Mouse (Mus musculus) embryonic fibroblast, embryonic 13.5 days (primary cell): Measurements from ENCODE around the gene Dapp1.

Experiments
- CTCF ChIP-seq: IDR thresholded peaks from 2 replicates; pipeline ENCODE4 v1.5.1; 2011; ENCODE audit warnings: mild to moderate bottlenecking, control low read depth, low read length, moderate library complexity, borderline replicate concordance; ENCODE audit not compliant: insufficient read depth
- POLR2A ChIP-seq: IDR thresholded peaks from 2 replicates; pipeline ENCODE4 v1.6.1; 2011; ENCODE audit warnings: low read depth, mild to moderate bottlenecking, control low read depth, low read length, moderate library complexity

DNA sequence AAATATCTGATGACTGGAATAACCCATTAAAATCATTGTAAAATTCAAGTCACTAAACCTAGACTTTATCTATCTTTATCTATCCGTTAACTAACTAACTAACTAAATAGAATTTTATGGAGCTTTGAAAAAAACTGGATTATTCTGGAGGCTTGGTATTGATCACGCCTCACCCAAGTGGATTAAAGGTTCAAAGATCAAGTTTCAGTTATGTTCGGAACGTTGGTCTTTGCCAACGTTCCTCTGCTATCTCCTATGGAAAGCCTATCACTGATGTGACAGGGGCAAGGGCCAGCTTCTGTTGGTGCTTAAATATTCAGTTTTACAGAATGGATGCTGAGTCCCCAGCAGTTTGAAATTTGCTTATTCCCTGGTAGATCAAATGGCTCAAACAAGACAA, 3.1 kb downstream of the Dapp1 start:
- TF ChIP-seq CTCF = no peak
- no peak for TF ChIP-seq POLR2A
